Mouse (Mus musculus) MEL (cell line): ENCODE results near the gene Rhou.

Experiments
- CHD2 ChIP-seq: IDR thresholded peaks from 2 replicates; pipeline ENCODE4 v1.6.1; 2011; ENCODE audit warnings: low read length, improper control_type of control experiment
- CTCF ChIP-seq, 3 experiments: IDR thresholded peaks in 2 of 3; conservative IDR thresholded peaks in 1 of 3; 2 replicates each; pipeline ENCODE4 v1.5.1; 2011 to 2012; ENCODE audit warnings: low read length in 3 of 3, low read depth in 2 of 3, mild to moderate bottlenecking in 2 of 3, improper control_type of control experiment in 1 of 3, inconsistent platforms in 1 of 3, mixed read lengths in 1 of 3, moderate library complexity in 1 of 3; ENCODE audit not compliant: control insufficient read depth in 1 of 3, insufficient read depth in 1 of 3, poor library complexity in 1 of 3, severe bottlenecking in 1 of 3
- MEF2A ChIP-seq: IDR thresholded peaks from 2 replicates; pipeline ENCODE4 v1.6.1; 2014; ENCODE audit warnings: low read depth, mild to moderate bottlenecking, inconsistent platforms, low read length, improper control_type of control experiment; ENCODE audit not compliant: poor library complexity, insufficient replicate concordance, severe bottlenecking; ENCODE audit errors: extremely low read depth
- POLR2A ChIP-seq, 2 experiments: IDR thresholded peaks; 2 replicates each; pipeline ENCODE4 v1.6.1; 2011 to 2012; ENCODE audit warnings: low read length in 2 of 2, mild to moderate bottlenecking in 2 of 2, control low read depth in 1 of 2, improper control_type of control experiment in 1 of 2, low read depth in 1 of 2, moderate library complexity in 1 of 2; ENCODE audit not compliant: control insufficient read depth in 1 of 2, insufficient read depth in 1 of 2, poor library complexity in 1 of 2
- RCOR1 ChIP-seq: IDR thresholded peaks from 2 replicates; pipeline ENCODE4 v1.6.1; 2012; ENCODE audit warnings: low read depth, mild to moderate bottlenecking, inconsistent platforms, low read length, improper control_type of control experiment
- UBTF ChIP-seq: IDR thresholded peaks from 2 replicates; pipeline ENCODE4 v1.6.1; 2012; ENCODE audit warnings: low read depth, mild to moderate bottlenecking, inconsistent platforms, low read length, improper control_type of control experiment, moderate library complexity, borderline replicate concordance; ENCODE audit not compliant: insufficient read depth

DNA sequence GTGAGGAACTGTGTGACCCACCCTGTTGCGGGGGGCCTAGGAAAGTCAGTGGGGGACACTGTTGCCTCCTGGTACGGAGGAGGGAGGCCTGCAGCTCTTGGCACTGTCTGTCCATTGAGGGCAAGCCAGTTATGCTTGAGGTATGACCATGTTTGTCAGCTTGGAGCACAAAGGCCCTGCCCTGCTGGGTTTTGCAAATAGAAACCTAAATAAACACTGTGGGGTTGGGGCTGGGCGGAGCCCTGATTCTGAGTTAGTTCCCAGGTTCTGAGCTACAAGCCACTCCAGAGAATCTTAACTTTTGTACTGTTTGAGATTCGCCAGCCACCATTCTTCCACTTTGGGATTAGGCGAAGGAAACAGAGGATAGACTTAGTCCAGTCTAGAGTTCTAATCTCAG is 56.6 kb downstream of the Rhou start:
- no peak for TF ChIP-seq RCOR1
- no peak for TF ChIP-seq CTCF (IDR thresholded peaks at IDR 0.05 in 2 of 3, conservative IDR thresholded peaks at IDR 0.05 in 1 of 3; ENCODE audit: control insufficient read depth in 1 of 3, insufficient read depth in 1 of 3, low read depth in 2 of 3, low read length in 3 of 3, poor library complexity in 1 of 3, severe bottlenecking in 1 of 3)
- no peak for TF ChIP-seq CHD2
- no peak for TF ChIP-seq UBTF
- no peak for TF ChIP-seq MEF2A
- no peak for TF ChIP-seq POLR2A (IDR thresholded peaks at IDR 0.05; ENCODE audit: control insufficient read depth in 1 of 2, insufficient read depth in 1 of 2, low read depth in 1 of 2, low read length in 2 of 2, poor library complexity in 1 of 2)
